Mouse (Mus musculus) kidney, postnatal 25 days (tissue): ENCODE data around the gene Fbxl4.

ENCODE experiments used
- DNase-seq, 2 experiments: peaks; one replicate each; pipeline ENCODE4 v3.0.0; 2021; ENCODE audit warnings: mixed read lengths in 2 of 2

The Fbxl4 gene

GRCm38 (mm10) chr4:22477711-22478230 lies 120.4 kb downstream of the Fbxl4 start:
- DNase-seq, result no peak

- no peak for DNase-seq
These were observed 121.4 kb downstream of the Fbxl4 start for GRCm38 (mm10) chr4:22478488-22479367.

GRCm38 (mm10) chr4:22479368-22480090 lies 122.2 kb downstream of the Fbxl4 start:
- DNase-seq, result no peak

- DNase-seq, result no peak
These were observed 122.9 kb downstream of the Fbxl4 start for GRCm38 (mm10) chr4:22480091-22480857.

GRCm38 (mm10) chr4:22480858-22481205 lies 123.5 kb downstream of the Fbxl4 start:
- no peak for DNase-seq

- DNase-seq, result no peak
These were observed 124.8 kb downstream of the Fbxl4 start for GRCm38 (mm10) chr4:22482118-22482517.

- DNase-seq, result no peak
These were observed 125.5 kb downstream of the Fbxl4 start for GRCm38 (mm10) chr4:22482756-22483280.

GRCm38 (mm10) chr4:22483548-22483947 lies 126.2 kb downstream of the Fbxl4 start:
- no peak for DNase-seq
